Mouse (Mus musculus): Measurements from ENCODE around the gene Pparg. TPM values are rescaled to one million over a fixed set of nuclear protein-coding genes. Genes with fewer than 3 reads are reported as not detected.

Gene Pparg
- polyA plus RNA-seq, 1 experiment from 2014 or later, result 0.51 TPM

GRCm38 (mm10) chr6:115527418-115527817 is 166.7 kb downstream of the Pparg start:
- Histone ChIP-seq H3K4me3 (replicated peaks; ENCODE audit: low read length) (no peak overlapping the region), H3K27ac (no peak overlapping the region), H3K9me3 (ENCODE audit: control insufficient read depth, low read length) (no peaks in the 10 kb centered on the region), H3K9ac (no peak overlapping the region), H3K27me3 (ENCODE audit: control insufficient read depth, insufficient read depth, low read length) (no peaks in the 10 kb centered on the region), H3K36me3 (replicated peaks; ENCODE audit: control insufficient read depth, insufficient read depth) (no peaks in the 10 kb centered on the region), H3K4me1 (replicated peaks; ENCODE audit: control insufficient read depth, insufficient read depth, low read length) (no peaks in the 10 kb centered on the region), H3K4me2 (replicated peaks) (no peak overlapping the region)
- WGBS, result 93% methylated on average over 3 of the region's 3 CpGs
- no peak for DNase-seq (ENCODE audit: low spot score)
- ATAC-seq (ENCODE audit: low FRiP score), result no peak

DNA sequence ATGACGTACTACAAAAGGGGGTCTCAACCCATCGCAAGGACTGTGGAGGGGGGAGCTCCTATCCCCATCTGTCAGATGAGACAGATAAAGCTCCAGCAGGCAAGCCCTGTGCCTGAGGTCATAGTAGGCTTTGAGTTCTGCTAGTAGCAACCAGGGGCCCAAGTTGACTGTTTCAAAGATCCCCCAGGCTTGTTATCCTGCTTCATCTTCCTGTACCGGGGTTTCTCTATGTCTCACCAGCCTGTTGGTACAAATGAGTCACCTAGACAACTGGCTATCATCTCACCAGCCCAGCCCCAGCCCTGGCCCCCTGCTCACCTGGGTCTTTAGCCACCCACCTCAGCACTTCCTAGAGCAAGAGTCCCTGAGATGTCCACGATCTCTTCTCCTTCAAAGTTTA is 167.6 kb downstream of the Pparg start:
- no peaks in the 10 kb centered on the region for H3K36me3 ChIP-seq (replicated peaks; ENCODE audit: control insufficient read depth, insufficient read depth)
- no peaks in the 10 kb centered on the region for H3K27me3 ChIP-seq (ENCODE audit: control insufficient read depth, insufficient read depth, low read length)
- no peak overlapping the region for H3K4me3 ChIP-seq (replicated peaks; ENCODE audit: low read length)
- DNase-seq (ENCODE audit: low spot score) (no peak), ATAC-seq (ENCODE audit: low FRiP score) (no peak)
- no peaks in the 10 kb centered on the region for H3K4me1 ChIP-seq (replicated peaks; ENCODE audit: control insufficient read depth, insufficient read depth, low read length)
- no peak overlapping the region for H3K27ac ChIP-seq
- no peak overlapping the region for H3K9ac ChIP-seq
- H3K9me3 ChIP-seq (ENCODE audit: control insufficient read depth, low read length), result no peaks in the 10 kb centered on the region
- 89% methylated on average over 4 of the region's 4 CpGs for WGBS
- H3K4me2 ChIP-seq (replicated peaks), result no peak overlapping the region

- Histone ChIP-seq H3K27ac (no peak overlapping the region), H3K4me3 (replicated peaks; ENCODE audit: low read length) (no peak overlapping the region), H3K36me3 (replicated peaks; ENCODE audit: control insufficient read depth, insufficient read depth) (no peaks in the 10 kb centered on the region), H3K4me2 (replicated peaks) (no peak overlapping the region), H3K9ac (no peak overlapping the region), H3K27me3 (ENCODE audit: control insufficient read depth, insufficient read depth, low read length) (no peaks in the 10 kb centered on the region), H3K9me3 (ENCODE audit: control insufficient read depth, low read length) (no peaks in the 10 kb centered on the region), H3K4me1 (replicated peaks; ENCODE audit: control insufficient read depth, insufficient read depth, low read length) (no peaks in the 10 kb centered on the region)
- ATAC-seq (ENCODE audit: low FRiP score) (no peak), DNase-seq (ENCODE audit: low spot score) (peak; percentile 28)
- WGBS, result 79% methylated on average over 7 of the region's 7 CpGs
Observed at GRCm38 (mm10) chr6:115534617-115535016, 173.9 kb downstream of the Pparg start.

DNA sequence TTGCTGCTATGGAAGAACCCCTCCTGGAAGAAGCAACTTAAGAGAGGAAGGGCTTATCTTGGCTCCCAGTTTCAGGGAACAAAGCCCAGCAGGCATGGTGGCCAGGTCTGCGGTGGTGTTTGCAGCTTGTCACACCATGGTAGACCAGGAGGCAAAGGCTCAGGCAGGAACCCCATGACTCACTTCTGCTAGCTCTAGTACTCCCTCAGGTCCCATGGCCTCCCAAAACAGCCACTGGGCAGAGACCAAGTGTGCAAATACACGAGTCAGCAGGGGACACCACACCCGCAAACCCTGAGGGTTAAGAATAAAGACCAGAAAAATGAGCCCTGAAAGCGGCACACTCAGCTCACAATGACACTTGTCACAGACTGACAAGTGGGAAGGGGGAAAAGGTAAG is 175.4 kb downstream of the Pparg start:
- Histone ChIP-seq H3K36me3 (replicated peaks; ENCODE audit: control insufficient read depth, insufficient read depth) (no peaks in the 10 kb centered on the region), H3K9me3 (ENCODE audit: control insufficient read depth, low read length) (no peaks in the 10 kb centered on the region), H3K4me3 (replicated peaks; ENCODE audit: low read length) (no peak overlapping the region), H3K27me3 (ENCODE audit: control insufficient read depth, insufficient read depth, low read length) (no peaks in the 10 kb centered on the region), H3K4me1 (replicated peaks; ENCODE audit: control insufficient read depth, insufficient read depth, low read length) (no peaks in the 10 kb centered on the region), H3K4me2 (replicated peaks) (no peak overlapping the region), H3K27ac (no peak overlapping the region), H3K9ac (no peak overlapping the region)
- 53% methylated on average over 4 of the region's 4 CpGs for WGBS
- DNase-seq (ENCODE audit: low spot score), result no peak
- ATAC-seq (ENCODE audit: low FRiP score), result no peak

DNA sequence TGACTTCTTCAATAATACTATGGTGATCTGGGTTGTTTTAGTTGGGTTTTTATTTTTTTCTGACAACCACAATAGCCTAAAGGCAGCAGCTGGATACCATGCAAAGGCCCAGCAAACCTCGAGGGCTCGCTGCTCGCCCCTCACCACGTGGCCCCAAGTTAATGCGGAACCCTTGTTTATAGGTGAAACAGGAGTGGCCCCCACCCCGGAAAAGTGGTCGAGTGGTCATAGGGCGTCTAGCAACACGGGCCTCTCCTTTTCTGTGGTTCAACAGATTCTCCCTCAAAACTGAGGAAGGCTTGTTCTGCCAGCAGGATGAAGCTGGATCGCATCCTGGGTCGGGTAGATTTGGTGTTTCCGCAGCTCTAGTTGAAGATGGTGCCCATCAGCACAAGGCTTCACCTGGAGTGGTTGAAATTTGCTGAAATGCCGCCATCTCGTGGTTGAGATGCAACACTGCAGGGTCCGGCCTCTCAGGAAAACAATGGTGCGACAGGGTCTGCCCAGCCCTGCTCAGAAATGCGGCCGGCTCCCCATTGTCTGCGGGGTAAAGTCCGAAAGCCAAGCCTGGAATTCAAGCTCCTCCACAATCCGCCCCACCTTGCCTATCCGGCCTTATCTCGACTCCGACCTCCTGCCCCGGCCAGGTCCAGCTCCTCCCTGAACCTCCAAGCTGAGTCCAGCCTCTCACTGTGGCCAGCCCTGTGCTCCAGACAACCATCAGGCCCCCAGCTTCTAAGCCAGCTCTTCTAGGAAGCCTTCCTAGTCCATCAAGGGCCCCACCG is 178.1 kb downstream of the Pparg start:
- peak; percentile 89 for DNase-seq (ENCODE audit: low spot score)
- Histone ChIP-seq H3K27me3 (ENCODE audit: control insufficient read depth, insufficient read depth, low read length) (no peaks in the 10 kb centered on the region), H3K4me1 (replicated peaks; ENCODE audit: control insufficient read depth, insufficient read depth, low read length) (0 out of 2 replicates have a peak, but pooled peaks cover 2% of the 10 kb centered on the region), H3K9ac (peak overlapping the region; percentile 72), H3K4me3 (replicated peaks; ENCODE audit: low read length) (peak overlapping the region; percentile 19), H3K4me2 (replicated peaks) (peak overlapping the region; percentile 56), H3K9me3 (ENCODE audit: control insufficient read depth, low read length) (no peaks in the 10 kb centered on the region), H3K36me3 (replicated peaks; ENCODE audit: control insufficient read depth, insufficient read depth) (no peaks in the 10 kb centered on the region), H3K27ac (no peak overlapping the region)
- peak; percentile 93 for ATAC-seq (ENCODE audit: low FRiP score)
- 17% methylated on average over 26 of the region's 26 CpGs for WGBS

Other genes with a start within 250 kb of the Pparg start
- 65.1 and 90.7 TPM in 2 replicates for gene Syn2, start 226.0 kb upstream of the Pparg start, polyA plus RNA-seq (2014; fragmentation: Nextera tagmentation; extraction: Ambion mirVana)
- not detected in 2 replicates for gene Gm17482, start 133.6 kb upstream of the Pparg start, polyA plus RNA-seq (2014; fragmentation: Nextera tagmentation; extraction: Ambion mirVana)
- gene Timp4, start 108.7 kb upstream of the Pparg start, polyA plus RNA-seq (2014; fragmentation: Nextera tagmentation; extraction: Ambion mirVana), result 19.6 and 24.9 TPM in 2 replicates
- gene Tsen2, start 183.7 kb downstream of the Pparg start, polyA plus RNA-seq (2014; fragmentation: Nextera tagmentation; extraction: Ambion mirVana), result 31.9 and 34.5 TPM in 2 replicates
- gene Mkrn2os, start 231.6 kb downstream of the Pparg start, polyA plus RNA-seq (2014; fragmentation: Nextera tagmentation; extraction: Ambion mirVana), result 0.38 and 0.43 TPM in 2 replicates
- 36.4 and 44.4 TPM in 2 replicates for gene Mkrn2, start 241.0 kb downstream of the Pparg start, polyA plus RNA-seq (2014; fragmentation: Nextera tagmentation; extraction: Ambion mirVana)